Mouse (Mus musculus) erythroid progenitor cell, adult 5-6 weeks (primary cell): ENCODE results near the gene Slc51a. TPM values are rescaled to one million over a fixed set of nuclear protein-coding genes. Genes with fewer than 3 reads are reported as not detected.

ENCODE experiments used
- ATAC-seq: replicated peaks from 2 replicates; pipeline ENCODE4 v1.8.0; 2016; ENCODE audit warnings: moderate number of reproducible peaks, mild to moderate bottlenecking, moderate TSS enrichment, inconsistent platforms; ENCODE audit not compliant: poor library complexity, low FRiP score, severe bottlenecking
- total RNA-seq, 2 experiments: library from RNA; stranded (forward) in 1 of 2; stranded (reverse) in 1 of 2; fragments of 150-400 nt in 1 of 2; fragments of 186-747, 209-891 nt in 1 of 2; gene quantifications; 2 replicates each; pipeline versions ENCODE4 v1.2.3 to v1.2.4; 2015 to 2017; ENCODE audit warnings: low replicate concordance in 2 of 2

Gene Slc51a
- total RNA-seq (2015; ENCODE audit: low replicate concordance) (not detected in 2 replicates), total RNA-seq (2017; ENCODE audit: low replicate concordance) (0.51 TPM in 1 of 2 replicates, not detected in the other)

GRCm38 (mm10) chr16:32487234-32488111 is at the start of gene Slc51a:
Gene Slc51a, minus strand, starts transcription at chr16:32487879.
- peak; percentile 63 for ATAC-seq

GRCm38 (mm10) chr16:32535157-32535751 is 47.6 kb upstream of the Slc51a start:
- ATAC-seq, result no peak

GRCm38 (mm10) chr16:32532878-32533826 is 45.5 kb upstream of the Slc51a start:
- no peak for ATAC-seq

GRCm38 (mm10) chr16:32526906-32527305 is 39.2 kb upstream of the Slc51a start:
- no peak for ATAC-seq

- ATAC-seq, result no peak
Observed at GRCm38 (mm10) chr16:32524244-32524615, 36.6 kb upstream of the Slc51a start.

- ATAC-seq, result no peak
Observed at GRCm38 (mm10) chr16:32523462-32524243, 36.0 kb upstream of the Slc51a start.

GRCm38 (mm10) chr16:32522578-32523194 is 35.0 kb upstream of the Slc51a start:
- ATAC-seq, result no peak

GRCm38 (mm10) chr16:32520372-32520748 is 32.7 kb upstream of the Slc51a start:
- ATAC-seq, result peak; percentile 62

GRCm38 (mm10) chr16:32519656-32520371 is 32.1 kb upstream of the Slc51a start:
- ATAC-seq, result peak; percentile 27

GRCm38 (mm10) chr16:32517785-32518481 is 30.3 kb upstream of the Slc51a start:
- no peak for ATAC-seq

- peak; percentile 80 for ATAC-seq
Observed at GRCm38 (mm10) chr16:32516006-32516962, 28.6 kb upstream of the Slc51a start.

GRCm38 (mm10) chr16:32513948-32514347 is 26.3 kb upstream of the Slc51a start:
- no peak for ATAC-seq

GRCm38 (mm10) chr16:32513401-32513800 is 25.7 kb upstream of the Slc51a start:
- ATAC-seq, result no peak

- ATAC-seq, result no peak
Observed at GRCm38 (mm10) chr16:32512921-32513320, 25.2 kb upstream of the Slc51a start.

- ATAC-seq, result no peak
Observed at GRCm38 (mm10) chr16:32511827-32512490, 24.3 kb upstream of the Slc51a start.

GRCm38 (mm10) chr16:32511338-32511734 is 23.7 kb upstream of the Slc51a start:
- ATAC-seq, result no peak
